Mouse (Mus musculus) kidney, adult 2 months (tissue): ENCODE results near the gene Aig1.

Experiments
- CTCF ChIP-seq: fragments of 200-500 bp; conservative IDR thresholded peaks from 2 replicates; pipeline ENCODE4 v1.5.1; 2011; ENCODE audit warnings: low read depth, mild to moderate bottlenecking, control low read depth, low read length, moderate library complexity, mixed read lengths; ENCODE audit not compliant: insufficient read depth, insufficient read length
- POLR2A ChIP-seq: fragments of 200-500 bp; IDR thresholded peaks from one replicate; pipeline ENCODE4 v1.6.1; 2011; ENCODE audit warnings: low read depth, low read length, control low read depth

GRCm38 (mm10) chr10:13870531-13870930 is 1.8 kb upstream of the Aig1 start:
- TF ChIP-seq CTCF, result no peak
- no peak for TF ChIP-seq POLR2A
